Comparison of ENCODE assay signal across 24 mouse cellular contexts in genomic region chr3:102154107-102154506, GRCm38 (mm10). TPM values are rescaled to one million over a fixed set of nuclear protein-coding genes. Genes with fewer than 3 reads are reported as not detected.
A peak's percentile ranks its signal among the peaks of the same experiment; 100 is the strongest.
DNase-seq lines count a peak whose midpoint lies in the region; ATAC-seq lines count a peak whose summit lies in the region.
"Had no signal": no experiment of that assay in that cellular context is flagged by ENCODE, and none has a peak within 500 bp of the region (broad histone marks: within the 10 kb centered on the region; RNA-seq: fewer than 3 reads in every experiment).

No protein-coding gene starts in this region.

- H3K9me3 ChIP-seq in liver, embryonic 13.5 days (replicated peaks): no peaks in the 10 kb centered on the region
- H3K9me3 ChIP-seq in liver, embryonic 12.5 days (replicated peaks): no peaks in the 10 kb centered on the region
- H3K9me3 ChIP-seq in kidney, embryonic 16.5 days (ENCODE audit: low read length): no peaks in the 10 kb centered on the region
- H3K9me3 ChIP-seq in stomach, embryonic 16.5 days (replicated peaks; ENCODE audit: control insufficient read depth, low read length): no peaks in the 10 kb centered on the region
- H3K9me3 ChIP-seq: embryonic facial prominence, embryonic 15.5 days; limb, embryonic 12.5 days; midbrain, embryonic 15.5 days; neural tube, embryonic 15.5 days had no signal

- H3K4me3 ChIP-seq in liver, embryonic 13.5 days (replicated peaks): no peak overlapping the region
- H3K4me3 ChIP-seq in liver, embryonic 12.5 days: no peak overlapping the region
- no peak overlapping the region for H3K4me3 ChIP-seq in kidney, embryonic 16.5 days (ENCODE audit: low read length)
- no peak overlapping the region for H3K4me3 ChIP-seq in stomach, embryonic 16.5 days (replicated peaks; ENCODE audit: low read length)
- H3K4me3 ChIP-seq: embryonic facial prominence, embryonic 15.5 days; layer of hippocampus, adult 2 months; limb, embryonic 12.5 days; midbrain, embryonic 15.5 days; neural tube, embryonic 15.5 days had no signal

- no peak for DNase-seq in liver, embryonic 13.5 days
- peak; percentile 31 to 32 for DNase-seq in kidney, adult 8-10 months
- DNase-seq: adrenal gland, postnatal 25 days; cerebellum, adult 9-10 months; forebrain, postnatal 0 days; gastrocnemius, postnatal 36 days; heart, postnatal 4 days; lung, adult 2 months; lung, postnatal 36 days; right cerebral cortex, adult 18-20 months; right cerebral cortex, postnatal 4 days; thymus, adult 2 months had no signal

- H3K27ac ChIP-seq in liver, embryonic 13.5 days: peak overlapping the region; percentile 31; the same call in 1 of the 2 replicates
- no peak overlapping the region for H3K27ac ChIP-seq in liver, embryonic 12.5 days
- H3K27ac ChIP-seq in kidney, embryonic 16.5 days (ENCODE audit: low read length): peak overlapping the region; percentile 69
- peak overlapping the region; percentile 32; the same call in 1 of the 2 replicates for H3K27ac ChIP-seq in stomach, embryonic 16.5 days (ENCODE audit: low read length)
- H3K27ac ChIP-seq: embryonic facial prominence, embryonic 15.5 days; hindbrain, embryonic 14.5 days; layer of hippocampus, adult 2 months; limb, embryonic 12.5 days; midbrain, embryonic 15.5 days; neural tube, embryonic 15.5 days had no signal

- H3K27me3 ChIP-seq in liver, embryonic 13.5 days: no peaks in the 10 kb centered on the region
- H3K27me3 ChIP-seq in liver, embryonic 12.5 days (replicated peaks): no peaks in the 10 kb centered on the region
- H3K27me3 ChIP-seq in kidney, embryonic 16.5 days (ENCODE audit: insufficient read depth, low read length): no peaks in the 10 kb centered on the region
- H3K27me3 ChIP-seq in stomach, embryonic 16.5 days (ENCODE audit: control insufficient read depth, insufficient read depth, low read length): no peaks in the 10 kb centered on the region
- H3K27me3 ChIP-seq: embryonic facial prominence, embryonic 15.5 days; limb, embryonic 12.5 days; midbrain, embryonic 15.5 days; neural tube, embryonic 15.5 days had no signal

- H3K36me3 ChIP-seq in liver, embryonic 13.5 days: peaks cover 40% of the 10 kb centered on the region
- H3K36me3 ChIP-seq in liver, embryonic 12.5 days: peaks cover 42% of the 10 kb centered on the region
- H3K36me3 ChIP-seq in kidney, embryonic 16.5 days (ENCODE audit: insufficient read depth, low read length): peaks cover 12% of the 10 kb centered on the region; the same call in 1 of the 2 replicates
- peaks cover 9% of the 10 kb centered on the region; the same call in 1 of the 2 replicates for H3K36me3 ChIP-seq in stomach, embryonic 16.5 days (ENCODE audit: control insufficient read depth, insufficient read depth, low read length)
- H3K36me3 ChIP-seq: midbrain, embryonic 15.5 days; neural tube, embryonic 15.5 days had no signal

- 83% methylated on average over 7 of the region's 7 CpGs for WGBS in liver, embryonic 13.5 days (ENCODE audit: insufficient replicate concordance)
- 84% methylated on average over 7 of the region's 7 CpGs for WGBS in liver, embryonic 12.5 days (ENCODE audit: insufficient replicate concordance)
- 73% methylated on average over 7 of the region's 7 CpGs for WGBS in kidney, embryonic 16.5 days
- 69% methylated on average over 7 of the region's 7 CpGs for WGBS in stomach, embryonic 16.5 days

- no peak overlapping the region for H3K9ac ChIP-seq in liver, embryonic 13.5 days
- H3K9ac ChIP-seq in liver, embryonic 12.5 days: no peak overlapping the region
- H3K9ac ChIP-seq in kidney, embryonic 16.5 days (replicated peaks; ENCODE audit: low read length): no peak overlapping the region
- H3K9ac ChIP-seq in stomach, embryonic 16.5 days (ENCODE audit: low read length): no peak overlapping the region
- H3K9ac ChIP-seq: embryonic facial prominence, embryonic 15.5 days; forebrain, postnatal 0 days; hindbrain, embryonic 14.5 days; limb, embryonic 12.5 days; midbrain, embryonic 15.5 days; neural tube, embryonic 15.5 days had no signal

- no peak for ATAC-seq in liver, embryonic 13.5 days (ENCODE audit: low read depth)
- ATAC-seq in liver, embryonic 12.5 days: no peak
- ATAC-seq in kidney, embryonic 16.5 days (ENCODE audit: low FRiP score, low TSS enrichment): peak; percentile 13; the same call in 1 of the 2 replicates
- ATAC-seq in stomach, embryonic 16.5 days (ENCODE audit: insufficient read depth, low FRiP score): no peak
- ATAC-seq in inflammation-experienced regulatory T-cells, adult 6 months: no peak
- ATAC-seq in activated CD4-positive, CD25-positive, alpha-beta regulatory T cell, adult 4 months: no peak
- ATAC-seq: forebrain, postnatal 0 days; midbrain, embryonic 15.5 days had no signal

- H3K4me2 ChIP-seq in liver, embryonic 13.5 days: no peak overlapping the region
- H3K4me2 ChIP-seq in liver, embryonic 12.5 days: no peak overlapping the region
- H3K4me2 ChIP-seq in kidney, embryonic 16.5 days (replicated peaks; ENCODE audit: low read depth, low read length): no peak overlapping the region
- H3K4me2 ChIP-seq in stomach, embryonic 16.5 days (ENCODE audit: low read depth, low read length): no peak overlapping the region
- H3K4me2 ChIP-seq: embryonic facial prominence, embryonic 15.5 days; hindbrain, embryonic 14.5 days; limb, embryonic 12.5 days; liver, embryonic 11.5 days; midbrain, embryonic 15.5 days; neural tube, embryonic 15.5 days had no signal

- peaks cover 27% of the 10 kb centered on the region for H3K4me1 ChIP-seq in liver, embryonic 13.5 days (replicated peaks)
- peaks cover 30% of the 10 kb centered on the region for H3K4me1 ChIP-seq in liver, embryonic 12.5 days
- peaks cover 32% of the 10 kb centered on the region for H3K4me1 ChIP-seq in kidney, embryonic 16.5 days (ENCODE audit: insufficient read depth, low read length)
- H3K4me1 ChIP-seq in stomach, embryonic 16.5 days (ENCODE audit: control insufficient read depth, insufficient read depth, low read length): peaks cover 26% of the 10 kb centered on the region

RNA-seq across cellular contexts. Expression of gene Vangl1, which starts 50.4 kb away (rescaled TPM):
- polyA plus RNA-seq in liver, embryonic 13.5 days (2015; fragmentation: Nextera tagmentation; extraction: Ambion mirVana): 59.4 and 73.6 TPM in 2 replicates
- 70.5 and 76.3 TPM in 2 replicates for polyA plus RNA-seq in liver, embryonic 12.5 days (2016; fragmentation: Nextera tagmentation; extraction: Ambion mirVana)
- 21.1 and 21.7 TPM in 2 replicates for polyA plus RNA-seq in kidney, embryonic 16.5 days (2015; fragmentation: Nextera tagmentation; extraction: Ambion mirVana)
- 30.7 and 34.3 TPM in 2 replicates for polyA plus RNA-seq in stomach, embryonic 16.5 days (2015; fragmentation: Nextera tagmentation; extraction: Ambion mirVana)
- under 1 TPM; 0.16 to 0.31 (median 0.17) TPM for polyA plus RNA-seq in inflammation-experienced regulatory T-cells, adult 6 months (2017; shearing (Covaris generic))
- not detected for polyA plus RNA-seq in activated CD4-positive, CD25-positive, alpha-beta regulatory T cell, adult 4 months (2017; shearing (Covaris generic))

Comparison
In these comparisons a context has a peak if more than half of its experiments do, and no peak if none do; other contexts are left out.
1. RNA of gene Vangl1, which starts 50.4 kb away (polyA plus RNA-seq): 70.5 to 76.3 TPM in liver, embryonic 12.5 days, 59.4 to 73.6 TPM in liver, embryonic 13.5 days, 30.7 to 34.3 TPM in stomach, embryonic 16.5 days and 21.1 to 21.7 TPM in kidney, embryonic 16.5 days; not detected in activated CD4-positive, CD25-positive, alpha-beta regulatory T cell, adult 4 months and 0.16 to 0.31 TPM in inflammation-experienced regulatory T-cells, adult 6 months; every median in the first group is over 10 times any median in the second.